26 mouse cellular contexts compared by ENCODE assay signal in the genomic region with DNA sequence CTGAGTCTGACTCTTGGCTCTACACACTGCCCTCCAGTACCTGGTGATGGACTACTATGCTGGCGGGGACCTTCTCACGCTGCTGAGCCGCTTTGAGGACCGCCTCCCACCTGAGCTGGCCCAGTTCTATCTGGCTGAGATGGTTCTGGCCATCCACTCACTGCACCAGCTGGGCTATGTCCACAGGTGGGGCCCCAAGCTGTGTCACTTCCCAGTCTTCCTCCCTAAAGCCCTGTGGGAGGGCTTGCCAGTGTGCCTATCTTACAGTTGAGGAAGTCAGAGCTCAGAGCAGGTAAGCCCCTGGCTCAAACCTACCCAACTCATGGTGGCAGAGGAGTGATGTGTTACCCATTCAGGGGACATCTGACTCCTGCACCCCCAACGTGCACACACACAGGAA.
"Had no signal": no experiment of that assay in that cellular context is flagged by ENCODE, and none has a peak within 500 bp of the region (broad histone marks: within the 10 kb centered on the region; RNA-seq: fewer than 3 reads in every experiment).

No protein-coding gene starts in this region.

- ATAC-seq: hindbrain, embryonic 16.5 days; inflammation-experienced regulatory T-cells, adult 6 months; intestine, embryonic 15.5 days; intestine, postnatal 0 days; liver, embryonic 12.5 days had no signal

- H3K9me3 ChIP-seq: heart, embryonic 10.5 days; heart, embryonic 12.5 days; hindbrain, embryonic 10.5 days; hindbrain, embryonic 12.5 days; intestine, embryonic 15.5 days; limb, embryonic 13.5 days; limb, embryonic 15.5 days; liver, embryonic 12.5 days had no signal

- H3K27ac ChIP-seq: heart, embryonic 10.5 days; hindbrain, embryonic 10.5 days; hindbrain, embryonic 12.5 days; hindbrain, embryonic 14.5 days; intestine, embryonic 15.5 days; limb, embryonic 13.5 days; limb, embryonic 15.5 days; liver, embryonic 12.5 days; liver, embryonic 14.5 days had no signal

- DNase-seq: gastrocnemius, postnatal 10 days; gastrocnemius, postnatal 25 days; heart, adult 18-20 months; heart, postnatal 10 days; heart, postnatal 4 days; kidney, adult 18-20 months; kidney, adult 8-10 months; kidney, postnatal 10 days; kidney, postnatal 25 days; kidney, postnatal 4 days; layer of hippocampus, adult 9-11 months; layer of hippocampus, postnatal 36 days; left cerebral cortex, postnatal 4 days had no signal

- H3K27me3 ChIP-seq: heart, embryonic 12.5 days; hindbrain, embryonic 12.5 days; intestine, embryonic 15.5 days; limb, embryonic 13.5 days; limb, embryonic 15.5 days; liver, embryonic 12.5 days had no signal

- H3K4me3 ChIP-seq: heart, embryonic 10.5 days; heart, embryonic 12.5 days; hindbrain, embryonic 10.5 days; hindbrain, embryonic 12.5 days; intestine, embryonic 15.5 days; limb, embryonic 13.5 days; limb, embryonic 15.5 days; liver, embryonic 12.5 days had no signal
